Mouse (Mus musculus) heart, postnatal 25 days (tissue): ENCODE measurements around the gene Gm6096. TPM values are rescaled to one million over a fixed set of nuclear protein-coding genes. Genes with fewer than 3 reads are reported as not detected.
"Not testable (repeated sequence)": the region's sequence is repeated elsewhere in the genome, so short reads cannot be mapped to it uniquely, and the experiment has no call there.

Source experiments
- DNase-seq: peaks from one replicate; pipeline ENCODE4 v3.0.0; 2022; ENCODE audit warnings: low spot score
- intact Hi-C: fragments of 180-260 bp; cut with DNase I; formaldehyde crosslinking; loops from one replicate; pipeline ENCODE4 v1.15.1; 2025
- total RNA-seq, 2 experiments: library from RNA; stranded (reverse); gene quantifications; 2 replicates each; pipeline ENCODE4 v1.2.3; 2021

Gene Gm6096
- total RNA-seq = not detected

DNA sequence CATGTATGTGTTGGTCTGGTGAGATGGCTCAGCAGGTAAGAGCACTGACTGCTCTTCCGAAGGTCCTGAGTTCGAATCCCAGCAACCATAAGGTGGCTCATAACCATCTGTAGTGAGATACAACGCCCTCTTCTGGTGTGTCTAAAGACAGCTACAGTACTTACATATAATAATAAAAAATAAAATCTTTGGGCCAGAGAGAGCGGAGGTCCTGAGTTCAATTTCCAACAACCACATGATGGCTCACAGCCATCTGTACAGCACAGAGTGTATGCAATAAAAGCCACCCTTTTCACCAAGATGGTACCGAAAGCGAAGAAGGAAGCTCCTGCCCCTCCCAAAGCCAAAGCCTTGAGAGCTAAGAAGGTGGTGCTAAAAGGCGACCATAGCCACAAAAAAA is at the start of gene Gm6096:
Gm6096 (plus strand) TSS at position 301 of the 400 bp plus-strand sequence.
- intact Hi-C loops = no loop called here
- no peak for DNase-seq

DNA sequence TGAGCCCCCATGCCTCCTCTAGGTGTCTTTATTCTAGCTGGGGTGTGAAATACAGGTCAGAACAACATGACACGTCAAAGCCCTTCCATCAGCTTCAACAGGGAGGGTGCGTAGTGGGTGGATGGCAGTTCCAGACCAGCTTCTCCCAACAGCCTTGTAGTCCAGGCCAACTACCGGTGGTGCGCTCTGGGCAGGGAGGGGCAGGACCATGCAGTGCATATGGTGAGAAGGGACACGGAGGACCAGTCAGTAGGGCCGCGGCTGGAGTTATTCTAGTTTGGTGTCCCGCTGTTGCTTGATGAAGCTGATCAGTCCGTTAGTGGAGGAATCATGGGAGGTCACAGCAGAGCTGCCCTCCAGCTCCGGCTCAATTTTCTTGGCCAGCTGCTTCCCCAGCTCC is 48.7 kb upstream of the Gm6096 start:
- DNase-seq, intact Hi-C loops: not testable (repeated sequence)

DNA sequence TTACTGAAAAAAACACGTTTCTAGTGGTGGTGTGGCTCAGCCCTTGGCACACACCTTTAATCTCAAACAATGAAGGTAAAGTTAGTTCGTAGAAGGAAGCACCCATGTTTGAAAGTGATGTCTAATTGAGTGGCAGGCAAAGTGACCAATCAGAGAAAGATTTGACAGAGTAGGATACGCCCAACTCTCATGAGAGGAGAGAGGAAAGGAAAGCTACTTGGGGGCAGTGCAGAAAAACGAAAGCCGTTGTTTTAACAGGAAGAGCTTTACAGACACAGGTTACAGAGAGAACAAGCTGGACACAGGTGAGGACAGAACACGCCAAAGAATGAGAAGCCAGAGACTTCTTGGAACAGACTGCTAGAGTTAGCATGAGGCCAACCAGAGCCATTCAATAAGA is 44.5 kb upstream of the Gm6096 start:
- intact Hi-C loops = no loop called here
- DNase-seq = no peak

DNA sequence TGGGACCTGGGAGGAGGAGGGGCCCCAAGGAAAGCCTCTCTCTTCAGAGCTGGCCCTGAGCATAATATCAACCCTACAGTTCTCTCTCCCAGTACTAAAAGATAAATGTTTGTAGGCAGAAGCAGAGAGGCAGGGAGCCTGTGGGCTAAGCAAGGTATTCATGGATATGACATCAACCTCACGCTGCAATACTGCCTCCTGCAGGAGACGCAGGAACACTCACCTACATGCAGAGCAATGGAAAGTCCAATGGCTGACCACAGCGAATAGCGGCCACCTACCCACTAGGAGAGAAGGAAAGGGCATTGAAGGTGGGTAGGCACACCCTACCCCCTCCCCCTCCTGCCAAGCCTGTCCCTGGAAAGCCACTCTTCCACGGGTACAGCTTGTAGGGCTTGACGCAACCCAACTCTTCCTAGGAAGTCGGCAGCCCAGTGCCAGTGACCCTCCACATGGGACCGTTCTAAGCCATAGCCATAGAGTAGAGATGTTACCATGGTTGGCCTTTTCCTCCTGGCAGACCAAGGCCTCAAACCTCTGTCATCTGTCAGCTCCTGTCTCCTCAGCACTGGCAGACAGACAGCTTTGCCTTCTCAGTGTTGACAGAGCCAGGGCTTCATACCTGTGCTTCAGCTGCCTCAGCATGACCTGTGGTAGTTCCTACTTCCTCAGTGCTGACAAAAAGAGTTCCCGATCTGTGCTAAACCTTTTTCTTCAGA is 42.7 kb upstream of the Gm6096 start:
- no peak for DNase-seq
- intact Hi-C loops = no loop called here

DNA sequence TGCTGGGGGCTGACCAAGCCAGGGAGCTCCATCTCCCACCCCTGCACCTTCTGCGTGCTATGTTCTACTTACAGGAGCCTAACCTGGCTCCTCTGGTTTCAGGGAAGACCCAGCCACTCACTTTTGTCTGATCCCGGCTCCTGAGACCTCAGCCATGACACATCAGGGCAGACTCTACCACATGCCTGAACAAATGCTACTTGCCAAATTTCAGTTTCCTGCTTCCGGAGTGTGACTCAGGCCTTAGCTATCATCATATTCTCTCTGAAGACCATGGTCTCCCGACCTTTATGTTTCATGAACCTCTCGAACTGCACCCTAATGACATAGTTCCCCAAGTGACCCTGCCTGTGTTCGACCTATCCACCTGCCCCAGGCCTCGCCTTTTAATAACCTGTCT is 37.6 kb upstream of the Gm6096 start:
- intact Hi-C loops = no loop called here
- no peak for DNase-seq

DNA sequence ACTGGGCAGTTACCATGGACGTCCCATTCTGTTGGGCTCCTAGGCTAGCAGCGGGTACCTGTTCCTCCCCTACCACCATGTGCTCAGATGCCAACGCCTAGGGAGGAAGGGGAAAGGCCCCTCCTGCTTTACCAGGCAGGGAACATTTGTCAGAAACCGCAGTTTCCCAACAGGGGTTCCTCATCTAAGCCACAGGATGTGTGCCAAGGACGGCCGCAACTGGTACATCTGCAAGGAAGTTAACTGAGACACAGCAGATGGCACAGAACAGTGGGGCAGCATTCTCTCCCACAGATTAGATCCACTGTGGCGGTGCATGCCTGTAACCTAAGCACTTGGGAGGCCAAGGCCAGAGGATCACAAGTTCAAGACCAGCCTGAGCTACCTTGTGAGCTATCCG is 36.2 kb upstream of the Gm6096 start:
- intact Hi-C loops = no loop called here
- no peak for DNase-seq

DNA sequence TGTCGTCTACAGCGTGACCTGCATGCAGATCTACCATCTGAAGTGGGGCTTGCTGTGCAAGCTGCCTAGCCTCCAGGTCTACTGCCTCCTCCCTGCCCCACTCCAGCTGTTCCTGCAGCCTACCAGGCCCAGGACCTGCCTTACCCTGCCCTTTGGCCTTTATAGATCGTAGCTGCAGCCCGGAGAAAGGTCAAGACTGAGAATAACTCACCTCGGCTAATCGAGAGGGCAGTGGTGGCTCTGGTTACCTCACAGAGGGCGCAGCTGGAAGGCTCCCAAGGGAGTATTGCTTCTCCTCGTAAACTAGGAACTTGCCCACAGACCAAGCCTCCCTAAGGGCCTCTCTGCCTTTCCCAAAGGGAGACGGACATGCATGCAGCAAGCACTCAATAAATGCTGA is 35.4 kb upstream of the Gm6096 start:
- intact Hi-C loops = no loop called here
- DNase-seq = no peak

DNA sequence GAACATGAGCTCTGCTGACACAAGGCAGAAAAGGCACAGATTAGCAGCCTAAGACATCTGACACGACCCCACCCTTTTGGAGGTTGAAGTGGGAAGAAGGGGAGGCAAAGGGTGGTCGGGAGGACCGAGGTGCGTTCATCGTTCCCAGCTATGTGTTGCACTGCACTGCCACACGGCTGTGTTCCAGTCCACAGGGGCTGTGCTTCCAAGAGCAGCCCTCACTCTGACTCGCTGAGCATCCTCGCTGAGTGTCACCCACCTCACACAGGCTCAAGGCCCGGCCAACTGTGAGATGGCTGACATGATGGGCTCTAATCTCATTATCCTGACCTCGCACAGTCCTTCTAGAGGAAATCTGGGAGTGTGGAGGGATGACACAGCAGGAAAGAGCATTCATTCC is 34.4 kb upstream of the Gm6096 start:
- intact Hi-C loops = no loop called here
- no peak for DNase-seq

DNA sequence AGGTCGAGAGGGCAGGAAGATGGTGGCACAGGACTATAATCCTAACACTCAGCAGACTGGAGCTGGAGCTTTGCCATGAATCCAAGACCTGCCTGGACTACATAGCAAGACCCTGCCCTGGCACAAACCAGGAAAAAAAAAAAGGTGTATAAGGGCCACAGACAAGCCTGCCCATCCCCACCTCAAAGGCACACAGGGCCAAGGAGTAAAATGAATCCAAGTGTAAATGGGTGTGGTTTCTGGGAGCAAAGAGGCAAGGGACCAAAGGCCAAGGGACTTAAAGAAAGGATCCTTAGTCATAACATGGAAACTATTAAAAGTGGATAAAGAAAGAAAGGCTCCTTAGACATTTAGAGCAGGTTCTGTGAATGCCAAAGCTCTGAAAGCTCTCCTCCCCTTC is 32.3 kb upstream of the Gm6096 start:
- intact Hi-C loops = no loop called here
- no peak for DNase-seq

DNA sequence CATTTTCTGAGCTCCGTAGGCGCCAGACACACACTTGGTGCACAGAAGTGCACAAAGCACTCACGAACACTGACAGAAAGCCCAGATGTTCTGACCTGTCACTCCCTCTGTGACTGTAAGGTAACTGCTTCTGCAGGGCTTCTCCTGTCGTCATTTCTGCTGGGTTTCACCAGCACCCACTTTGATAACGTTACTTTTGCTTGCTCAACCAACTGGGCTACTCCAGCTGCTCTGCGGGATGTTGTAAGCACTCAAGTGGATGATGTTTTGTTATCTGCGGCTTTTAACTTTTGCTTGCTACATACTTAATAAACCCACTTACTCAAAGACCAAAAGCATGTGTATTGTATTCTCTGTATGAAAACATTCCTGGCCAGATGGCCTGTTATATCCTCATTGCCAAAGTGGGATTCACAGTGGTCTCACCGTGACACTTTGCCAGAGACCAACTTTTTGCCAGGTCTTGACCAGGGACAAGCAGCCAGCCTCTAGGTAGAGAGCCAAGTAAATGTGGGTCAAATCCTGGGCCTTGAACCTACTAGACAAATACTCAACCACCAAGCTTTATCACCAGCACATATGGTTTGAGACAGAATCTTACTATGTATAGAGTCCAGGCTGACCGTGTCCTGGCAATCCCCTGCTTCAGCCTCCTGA is 29.1 kb upstream of the Gm6096 start:
- intact Hi-C loops = no loop called here
- DNase-seq = no peak

DNA sequence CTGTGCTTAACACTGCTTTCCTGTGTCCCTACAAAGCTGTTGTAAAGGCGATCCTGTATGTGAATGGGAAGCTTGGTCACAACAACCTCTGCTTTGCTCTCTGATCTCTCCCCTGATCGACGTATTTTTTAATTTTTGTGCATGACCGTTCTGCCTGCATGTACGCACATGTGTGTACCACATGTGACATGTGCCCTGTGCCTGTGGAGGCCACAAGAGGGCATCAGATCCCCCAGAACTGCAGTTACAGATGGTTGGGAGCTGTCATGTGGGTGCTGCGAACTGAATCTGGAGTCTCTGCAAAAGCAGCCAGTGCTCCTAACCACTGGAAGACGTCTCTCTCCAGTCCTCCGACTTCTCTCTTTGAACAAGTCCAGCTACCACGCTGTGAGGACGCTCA is 28.5 kb upstream of the Gm6096 start:
- intact Hi-C loops = no loop called here
- no peak for DNase-seq

DNA sequence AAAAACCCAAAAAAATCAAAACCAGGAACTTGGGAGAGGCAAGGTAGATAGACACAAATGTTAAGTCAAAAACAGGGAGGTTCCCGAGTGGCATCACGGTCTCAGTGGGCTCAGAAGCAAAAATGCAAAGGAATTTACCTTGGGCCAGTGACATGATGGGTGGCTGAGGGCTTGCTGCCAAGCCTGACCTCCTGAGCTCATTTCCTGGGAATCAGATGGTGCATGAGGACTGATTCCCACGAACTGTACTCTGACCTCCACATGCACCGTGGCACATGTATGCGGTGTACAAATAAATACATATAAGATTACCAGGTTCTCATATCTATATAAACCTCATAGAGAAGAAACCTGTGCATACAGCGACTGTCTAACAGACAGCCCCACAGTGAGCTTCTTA is 26.5 kb upstream of the Gm6096 start:
- DNase-seq = no peak
- intact Hi-C loops = no loop called here

DNA sequence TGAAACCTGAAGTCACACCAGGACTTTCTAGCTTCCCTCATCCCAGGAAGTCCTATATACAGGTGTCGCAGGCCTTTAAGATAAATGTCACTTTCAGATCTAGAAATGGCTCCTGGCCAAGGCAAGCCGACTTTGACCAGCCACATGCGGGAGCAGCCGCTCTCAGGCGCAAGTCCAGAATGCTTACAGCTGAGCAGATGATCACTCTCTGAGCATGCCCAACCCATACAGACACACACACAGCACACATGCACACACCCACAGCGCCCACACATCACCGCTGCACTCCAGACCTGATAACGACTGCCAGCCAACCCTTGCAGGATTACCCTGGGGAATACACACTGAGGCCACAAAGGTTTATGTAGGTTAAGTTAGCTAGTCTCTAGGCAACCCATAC is 24.8 kb upstream of the Gm6096 start:
- intact Hi-C loops = no loop called here
- no peak for DNase-seq

DNA sequence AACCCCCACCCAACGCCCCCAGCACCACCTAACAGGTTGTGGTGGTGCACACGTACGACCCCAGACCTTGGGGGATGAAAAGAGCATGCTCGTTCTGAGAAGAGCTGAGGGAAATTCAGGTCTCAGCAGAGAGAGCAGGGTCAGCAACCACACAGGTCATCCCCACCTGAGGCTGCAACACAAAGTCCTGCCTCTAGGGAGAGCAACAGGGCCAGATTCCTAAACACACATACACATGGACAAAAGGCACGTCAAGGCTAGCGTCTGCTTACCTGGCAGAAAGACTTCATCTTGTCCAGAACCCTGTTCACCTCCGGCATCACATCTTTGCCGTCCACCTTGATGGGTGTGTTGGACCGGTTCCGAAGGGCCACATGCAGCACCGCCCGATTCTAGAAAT is 24.0 kb upstream of the Gm6096 start:
- no peak for DNase-seq
- intact Hi-C loops = no loop called here

DNA sequence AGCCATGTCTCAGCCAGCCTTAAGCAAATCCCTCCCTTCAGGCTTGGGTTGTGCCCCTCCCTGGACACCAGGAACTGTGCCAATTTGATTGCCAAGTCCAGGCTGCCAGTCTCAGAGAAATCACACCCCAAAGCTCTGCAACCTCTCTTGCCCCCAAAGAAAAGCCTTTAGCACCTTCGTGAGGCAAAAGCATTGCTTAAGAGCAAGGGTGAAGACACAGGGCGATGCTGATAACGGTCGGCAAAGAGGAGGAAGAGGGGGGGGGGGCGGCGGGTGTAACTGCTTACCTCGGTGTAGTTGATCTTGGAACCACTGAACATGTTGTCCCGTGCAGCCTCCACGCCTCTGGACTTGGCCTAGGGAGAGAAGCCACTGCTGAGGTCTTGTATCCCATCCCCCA is 22.2 kb upstream of the Gm6096 start:
- intact Hi-C loops = loop anchor here (2.0 kb wide), 1 partner anchor 32 kb away; the partner anchor contains the start of gene Pdcd2l
- no peak for DNase-seq

DNA sequence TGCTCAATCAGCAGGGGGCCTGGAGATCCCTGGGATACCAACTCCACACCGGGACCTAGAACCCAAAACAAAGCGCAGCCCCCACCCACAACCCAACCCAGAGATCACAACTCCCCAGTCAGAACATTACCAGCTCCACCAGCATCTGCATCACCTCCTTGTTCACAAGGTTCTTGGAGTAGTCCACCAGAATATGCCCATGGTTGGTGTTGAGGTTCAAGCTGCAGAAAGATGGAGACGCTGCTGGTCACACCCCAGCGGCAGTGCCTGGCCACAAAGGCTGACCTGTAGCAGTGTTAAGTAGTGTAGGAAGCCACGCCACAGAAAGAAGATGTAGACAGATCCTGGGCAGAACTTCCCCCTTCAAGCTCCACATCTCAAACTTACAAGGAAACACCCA is 21.7 kb upstream of the Gm6096 start:
- DNase-seq = no peak
- intact Hi-C loops = loop anchor here (2.0 kb wide), 1 partner anchor 32 kb away; the partner anchor contains the start of gene Pdcd2l

DNA sequence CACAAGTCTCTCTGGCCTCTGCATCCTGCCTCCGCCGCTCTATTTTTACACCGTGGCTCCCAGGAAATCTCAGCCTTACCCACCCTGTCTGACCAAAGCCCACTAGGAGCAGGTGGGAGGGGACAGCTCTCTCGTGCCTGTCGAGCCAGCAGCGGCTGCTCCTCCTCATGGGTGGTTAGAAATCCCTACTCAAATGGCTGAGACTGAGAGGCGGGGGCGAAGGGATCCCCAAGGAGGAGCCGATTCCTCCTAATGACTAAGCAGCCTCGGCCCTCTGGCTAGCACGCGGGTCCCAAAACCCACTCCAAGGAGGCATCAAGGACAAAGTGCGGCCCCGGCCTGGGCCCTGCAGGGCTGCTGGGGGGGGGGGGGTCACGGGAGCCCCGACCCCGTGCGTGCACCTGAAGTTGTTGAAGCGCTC is 21.1 kb upstream of the Gm6096 start:
- intact Hi-C loops = loop anchor here (2.0 to 5.0 kb wide), 2 partner anchors 33 to 83 kb away; partner anchors contain the start of genes 4931406P16Rik and Pdcd2l

DNA sequence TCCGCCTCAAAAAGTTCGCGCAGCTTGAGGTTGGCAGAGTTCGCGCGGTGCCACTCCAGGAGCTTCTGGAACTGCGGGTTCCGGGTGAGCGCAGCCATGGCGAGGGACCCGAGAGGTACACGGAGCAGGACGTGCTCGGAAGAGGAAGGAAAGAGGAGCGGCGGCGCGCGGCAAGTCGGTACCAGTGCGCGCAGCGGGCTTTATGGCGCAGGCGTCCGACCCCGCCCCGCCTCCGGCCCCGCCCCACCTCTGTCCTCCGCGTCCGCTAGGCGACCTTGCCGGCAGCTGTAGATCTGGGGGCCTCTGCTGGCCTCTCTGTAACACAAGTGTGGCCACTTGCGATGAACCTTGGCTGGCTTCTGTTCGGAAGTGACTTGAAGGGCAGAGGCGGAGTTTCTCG is 20.7 kb upstream of the Gm6096 start, which contains the start of gene Gpi1:
Gpi1 (minus strand) TSS at position 221 of the 400 bp plus-strand sequence.
- peak; percentile 68 for DNase-seq
- intact Hi-C loops = loop anchor here (5.0 kb wide), 1 partner anchor 82 kb away; the partner anchor contains the start of gene 4931406P16Rik

More for the DNA sequence above, 21.1 kb upstream of the Gm6096 start:
- DNase-seq = peak; percentile 40

DNA sequence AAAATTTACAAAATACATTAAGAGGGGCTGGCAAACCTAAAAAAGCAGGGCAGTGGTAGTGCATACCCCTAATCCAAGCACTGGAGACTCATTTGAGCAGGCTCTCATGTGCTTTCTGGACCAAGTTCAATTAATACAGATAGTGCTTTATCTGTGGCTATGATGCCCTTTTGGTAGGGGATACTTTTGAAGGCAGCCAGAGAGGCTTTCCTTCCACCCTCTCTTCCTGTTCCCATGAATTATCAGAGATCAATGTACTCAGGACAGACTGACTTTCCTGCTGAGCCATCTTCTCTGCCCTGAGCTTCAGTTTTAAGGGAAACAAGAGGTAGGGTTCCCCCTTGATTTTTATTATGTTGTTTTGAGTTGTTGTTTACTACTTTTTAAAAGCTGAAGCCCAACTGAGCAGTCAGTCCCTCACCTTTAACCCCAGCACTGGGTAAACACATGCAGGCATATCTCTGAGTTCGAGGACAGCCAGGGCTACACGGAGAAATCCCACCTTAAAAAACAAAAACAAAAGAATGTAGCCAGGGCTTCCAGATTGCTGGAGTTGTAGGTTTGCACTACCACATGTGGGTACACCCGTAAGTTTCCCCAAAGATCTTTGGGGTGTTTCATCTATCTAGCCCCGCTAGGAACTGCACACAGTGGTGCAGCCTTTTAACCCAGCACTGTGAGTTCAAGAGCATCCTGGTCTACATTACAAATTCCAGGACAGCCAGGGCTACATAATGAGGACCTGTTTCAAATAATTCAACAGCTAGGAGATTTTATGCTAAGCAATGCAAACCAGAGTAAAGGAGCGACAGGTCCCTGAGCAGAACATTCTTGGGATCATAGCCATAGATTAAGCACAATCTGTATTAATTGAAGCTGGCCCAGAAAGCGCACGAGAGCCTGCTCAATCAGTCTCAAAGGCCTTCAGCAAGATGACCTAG is 17.8 kb upstream of the Gm6096 start:
- no peak for DNase-seq
- intact Hi-C loops = loop anchor here (5.0 kb wide), 1 partner anchor 79 kb away; the partner anchor contains the start of gene 4931406P16Rik
